Mouse (Mus musculus): ENCODE measurements around the gene Map2.

- TF ChIP-seq POLR2A (IDR thresholded peaks at IDR 0.05; ENCODE audit: insufficient read depth, low read length) (no peak), CTCF (IDR thresholded peaks at IDR 0.05; ENCODE audit: low read depth, low read length) (no peak), EP300 (IDR thresholded peaks at IDR 0.05; ENCODE audit: insufficient read depth, low read depth, low read length) (no peak)
Observed at GRCm38 (mm10) chr1:66388561-66388960, 213.5 kb downstream of the Map2 start.

Measured in ES-Bruce4 (cell line).